Mouse (Mus musculus): ENCODE measurements at regions not wholly inside any gene's neighbourhood (a gene's known extent, or its start where the extent isn't known, plus 50 kb on each side); places are given as distances from the start of the nearest gene placed in this dataset.

- ATAC-seq: no peak
Measured at GRCm38 (mm10) chr1:143879622-143880021, 102.5 kb downstream of the Uchl5 start.

GRCm38 (mm10) chr1:143878266-143878665 is 101.2 kb downstream of the Uchl5 start:
- no peak for ATAC-seq

GRCm38 (mm10) chr1:143860319-143860718 is 83.2 kb downstream of the Uchl5 start:
- no peak for ATAC-seq

GRCm38 (mm10) chr1:143858532-143858931 is 81.5 kb downstream of the Uchl5 start:
- no peak for ATAC-seq

Data from CD4-positive, CD25-positive, alpha-beta regulatory T cell, adult 4 months (primary cell).